Mouse (Mus musculus) mouse trophoblast stem cell (cell line): Measurements from ENCODE around the gene Gpa33.
"Not testable (repeated sequence)": the region's sequence is repeated elsewhere in the genome, so short reads cannot be mapped to it uniquely, and the experiment has no call there.

Source experiments
- in situ Hi-C, 2 experiments: fragments of 300-500 bp; cut with MseI, MboI; formaldehyde crosslinking; loops; 2 replicates in 1 of 2; 3 replicates in 1 of 2; pipeline ENCODE4 v1.15.1; 2025

The Gpa33 gene

DNA sequence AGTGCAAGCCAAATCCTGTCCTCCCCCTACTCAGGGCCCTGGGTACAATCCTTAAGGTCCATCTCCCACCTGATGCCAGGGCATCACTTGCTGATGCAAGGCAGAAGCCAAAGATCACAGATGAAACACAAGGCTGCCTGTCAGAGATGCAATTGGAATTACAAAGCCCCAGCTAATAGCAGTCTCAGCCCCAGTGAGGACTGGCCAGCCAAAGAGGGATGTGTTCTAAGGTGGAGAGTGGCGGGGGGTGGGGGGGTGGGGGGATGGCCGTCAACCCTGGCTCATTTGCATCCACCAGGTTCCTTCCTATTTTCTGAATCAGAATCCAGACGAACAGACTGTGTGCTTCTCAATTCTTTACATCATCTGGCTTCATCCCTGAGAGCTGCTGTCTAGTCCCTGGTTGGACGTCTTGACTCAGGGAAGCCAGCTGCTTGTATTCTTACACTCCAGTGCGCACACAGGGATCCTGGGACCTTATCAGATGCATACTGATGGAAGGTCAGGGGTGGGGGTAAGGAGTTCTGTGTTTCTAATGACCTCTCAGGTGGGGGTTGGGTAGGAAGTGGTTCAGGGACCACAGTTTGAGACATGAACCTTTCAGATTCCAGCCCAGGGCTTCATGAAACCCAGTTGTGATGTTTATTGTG lies 5.2 kb downstream of the Gpa33 start:
- in situ Hi-C loops, result no loop called here

DNA sequence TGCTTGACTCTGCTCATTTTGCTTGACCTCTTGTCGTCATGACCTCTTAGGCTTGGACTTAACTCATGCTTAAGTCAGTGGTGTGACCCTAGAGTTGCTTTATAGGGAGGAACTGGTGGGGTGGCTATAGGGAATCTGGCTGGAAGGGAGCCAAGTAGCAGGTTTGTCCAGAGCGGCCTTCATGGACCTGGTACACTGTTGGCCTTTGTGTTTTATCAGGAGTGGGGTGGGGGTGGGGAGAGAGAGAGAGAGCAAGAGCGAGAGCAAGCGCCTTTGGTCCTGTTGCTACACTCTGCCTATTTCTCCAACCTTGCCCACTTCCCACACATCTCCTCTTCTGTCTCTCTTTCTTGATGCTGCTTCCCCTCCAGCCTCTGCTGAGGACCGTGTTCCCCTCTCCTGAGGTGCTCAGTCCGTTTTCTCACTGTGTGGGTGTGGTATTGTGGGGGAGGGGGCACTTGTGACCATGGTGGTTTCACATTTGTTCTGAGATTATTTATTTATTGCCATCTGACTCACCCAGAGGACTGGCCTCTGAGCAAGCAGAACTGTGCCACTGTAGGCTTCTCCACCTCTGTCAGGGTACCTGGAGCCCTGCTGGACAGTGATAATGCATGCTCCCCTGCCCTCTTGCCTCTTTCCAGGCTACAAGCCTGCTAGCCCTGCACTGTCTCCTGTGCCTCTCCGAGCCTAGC lies 7.4 kb downstream of the Gpa33 start:
- in situ Hi-C loops, result no loop called here

DNA sequence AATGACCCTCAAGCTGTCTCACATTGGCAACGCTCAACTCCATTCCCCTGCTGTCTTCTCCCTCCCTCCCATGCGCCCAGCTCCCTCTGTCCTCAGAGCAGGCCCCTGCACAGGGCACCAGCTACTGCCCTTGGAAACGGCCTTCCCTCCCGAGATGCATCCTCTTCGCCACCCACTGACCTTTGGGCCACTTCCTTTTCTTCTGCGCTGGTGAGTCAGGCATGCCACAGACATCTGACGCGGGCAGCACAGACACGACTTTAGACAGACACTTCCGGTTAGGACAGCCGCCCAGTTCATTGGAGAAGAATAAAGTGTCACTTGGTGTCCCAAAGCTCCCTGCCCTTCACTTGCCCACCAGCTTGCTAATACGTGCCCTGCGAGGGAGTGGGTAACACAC lies 8.1 kb downstream of the Gpa33 start:
- in situ Hi-C loops, result no loop called here

DNA sequence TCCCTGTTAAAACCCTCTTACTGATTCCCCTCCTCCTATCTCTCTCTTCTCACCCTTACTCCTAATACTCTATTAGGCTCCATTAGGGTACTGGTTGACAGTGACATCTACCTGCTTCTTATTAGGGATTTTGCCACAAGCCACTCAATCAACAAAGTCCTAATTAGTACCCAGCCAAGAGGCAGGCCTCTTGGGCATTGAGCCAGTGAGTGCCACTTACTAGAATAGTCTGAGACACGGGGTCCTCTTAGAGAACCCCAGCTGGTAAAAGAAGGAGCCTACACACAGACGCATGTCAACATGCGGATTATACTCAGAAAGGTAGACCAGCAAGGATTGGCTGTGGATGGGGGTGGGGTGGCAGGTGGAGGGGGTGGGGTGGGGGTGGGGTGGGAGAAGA lies 9.1 kb downstream of the Gpa33 start:
- in situ Hi-C loops, result no loop called here

DNA sequence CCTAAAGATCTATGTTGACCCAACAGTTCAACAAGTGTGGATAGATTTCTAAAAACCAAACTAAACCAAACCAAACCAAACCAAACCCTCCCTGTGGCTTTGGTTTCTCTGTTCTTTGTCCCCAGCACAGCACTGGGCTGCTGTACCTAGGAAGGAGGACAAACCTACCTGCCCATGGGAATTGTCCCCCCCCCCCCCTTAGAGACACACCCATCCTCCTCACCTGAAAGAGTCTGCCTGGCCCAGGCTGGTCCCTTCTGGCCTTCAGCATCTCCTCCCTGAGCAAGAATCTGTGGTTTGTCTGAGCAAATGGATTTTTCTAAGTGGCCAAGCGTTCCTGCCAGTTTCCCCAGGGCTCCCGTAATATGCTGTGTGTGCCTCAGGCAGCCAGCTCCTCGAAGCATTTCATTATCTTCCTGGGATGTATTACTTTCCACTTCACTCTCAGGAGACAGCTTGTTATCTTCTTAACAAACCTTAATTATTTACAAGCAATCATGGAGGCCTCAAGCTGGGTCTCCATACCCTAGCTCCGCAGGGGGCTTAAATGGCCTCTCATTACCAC lies 9.7 kb downstream of the Gpa33 start:
- in situ Hi-C loops, result no loop called here

DNA sequence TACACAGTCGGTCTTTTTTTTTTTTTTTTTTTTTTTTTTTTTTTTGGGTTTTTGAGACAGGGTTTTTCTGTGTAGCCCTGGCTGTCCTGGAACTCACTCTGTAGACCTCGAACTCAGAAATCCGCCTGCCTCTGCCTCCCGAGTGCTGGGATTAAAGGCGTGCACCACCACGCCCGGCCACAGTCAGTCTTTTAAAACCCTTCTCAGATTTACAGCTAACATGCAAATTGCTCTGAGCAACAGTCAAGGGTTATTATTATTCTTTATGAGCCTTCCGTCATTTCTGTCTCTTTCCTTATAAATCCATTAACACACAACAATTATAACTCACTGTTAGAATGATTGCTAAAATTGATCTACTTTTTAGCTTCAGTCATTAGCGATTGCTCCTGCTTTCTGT lies 11.8 kb downstream of the Gpa33 start:
- in situ Hi-C loops, result not testable (repeated sequence)

DNA sequence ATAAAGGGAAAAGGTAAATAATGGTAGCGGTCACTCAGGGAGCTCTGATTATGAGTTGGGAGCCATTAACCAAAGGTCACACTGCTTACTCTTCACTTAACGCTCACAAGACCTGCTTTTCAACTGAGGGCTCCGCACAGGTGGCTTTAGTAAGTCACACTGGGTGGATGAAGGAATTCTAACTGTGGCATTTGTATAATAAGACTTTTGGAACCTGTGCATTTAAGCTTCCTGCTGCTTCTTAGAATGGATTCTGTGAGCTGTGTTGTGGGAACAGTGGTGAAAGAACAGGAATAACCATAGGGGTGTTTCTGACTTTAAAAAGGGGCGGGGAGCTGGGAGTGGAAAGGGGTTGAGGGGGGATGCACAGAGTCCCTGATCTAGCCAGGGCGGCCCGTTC lies 12.3 kb downstream of the Gpa33 start:
- in situ Hi-C loops, result no loop called here

DNA sequence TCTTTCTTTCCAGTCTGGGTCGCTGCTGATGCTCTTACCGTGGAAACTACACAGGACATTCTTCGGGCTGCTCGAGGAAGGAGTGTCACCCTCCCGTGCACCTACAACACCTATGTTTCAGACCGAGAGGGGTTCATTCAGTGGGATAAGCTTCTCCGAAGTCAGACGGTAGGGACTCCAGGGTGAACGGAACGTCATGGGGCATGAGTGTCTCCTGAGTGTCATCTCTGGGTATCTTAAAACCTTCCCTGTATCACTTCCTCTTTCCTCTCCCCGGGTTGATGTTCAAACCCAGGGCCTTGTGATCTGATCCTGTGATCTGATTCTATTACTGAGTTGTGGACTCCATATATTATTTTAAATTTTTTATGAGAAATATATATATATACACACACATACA lies 16.6 kb downstream of the Gpa33 start:
- in situ Hi-C loops, result no loop called here

DNA sequence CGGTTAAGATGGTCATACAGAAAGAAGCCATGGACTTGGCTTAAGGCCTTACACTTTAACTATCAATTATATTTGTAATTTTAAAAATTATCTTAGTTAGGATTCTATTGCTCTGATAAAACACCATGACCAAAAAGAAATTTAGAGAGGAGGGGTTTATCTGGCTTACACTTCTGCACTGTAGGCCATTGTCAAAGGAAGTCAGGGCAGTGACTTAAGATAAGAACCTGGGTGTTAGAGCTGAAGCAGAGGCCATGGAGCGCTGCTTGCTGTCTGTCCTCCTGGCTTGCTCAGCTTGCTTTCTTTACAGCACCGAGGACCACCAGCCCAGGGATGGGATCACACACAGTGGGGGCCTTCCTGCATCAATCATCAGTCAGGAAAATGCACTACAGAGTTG lies 17.6 kb downstream of the Gpa33 start:
- in situ Hi-C loops, result no loop called here

DNA sequence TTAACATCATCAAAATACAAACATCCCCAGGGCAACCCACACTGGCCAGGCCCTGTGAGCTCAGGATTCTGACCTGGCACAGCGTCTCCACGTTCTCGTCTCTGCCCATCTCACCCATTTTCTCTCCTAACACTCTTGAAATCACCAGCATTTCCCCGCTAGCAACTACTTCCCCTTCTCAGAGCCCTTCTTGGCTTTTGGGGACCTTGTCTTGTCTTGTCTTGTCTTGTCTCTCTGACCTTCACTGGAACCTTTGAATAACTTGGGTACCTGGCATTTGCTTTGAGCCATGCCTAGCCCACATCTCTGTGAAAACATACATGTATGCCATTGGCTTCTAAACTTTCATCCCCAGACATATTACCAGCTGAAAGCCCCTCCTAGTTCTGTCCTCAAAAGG lies 19.4 kb downstream of the Gpa33 start:
- in situ Hi-C loops, result no loop called here

DNA sequence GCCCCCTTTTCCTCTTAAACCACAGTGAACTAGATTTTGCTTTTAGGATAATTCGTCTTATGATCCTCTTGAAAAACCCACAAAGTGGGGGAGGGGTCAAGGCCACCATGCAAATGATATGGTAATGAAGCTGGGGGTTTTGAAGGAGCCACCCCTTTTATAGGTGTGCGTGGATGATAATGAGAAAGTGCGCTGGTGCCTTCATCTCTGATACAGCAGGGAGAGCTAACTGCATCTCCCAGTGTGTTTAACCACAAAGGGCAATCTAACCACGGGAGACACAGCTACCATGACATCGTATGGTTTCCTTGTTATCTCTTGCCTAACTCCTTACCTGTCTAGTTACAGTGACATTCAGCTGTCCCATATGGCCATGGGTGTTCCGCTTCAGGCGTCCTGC lies 20.0 kb downstream of the Gpa33 start:
- in situ Hi-C loops, result loop anchor here (5.0 to 10.0 kb wide), 5 partner anchors 145 to 373 kb away; partner anchors contain the start of gene Pou2f1 (in 2 of the 2)

DNA sequence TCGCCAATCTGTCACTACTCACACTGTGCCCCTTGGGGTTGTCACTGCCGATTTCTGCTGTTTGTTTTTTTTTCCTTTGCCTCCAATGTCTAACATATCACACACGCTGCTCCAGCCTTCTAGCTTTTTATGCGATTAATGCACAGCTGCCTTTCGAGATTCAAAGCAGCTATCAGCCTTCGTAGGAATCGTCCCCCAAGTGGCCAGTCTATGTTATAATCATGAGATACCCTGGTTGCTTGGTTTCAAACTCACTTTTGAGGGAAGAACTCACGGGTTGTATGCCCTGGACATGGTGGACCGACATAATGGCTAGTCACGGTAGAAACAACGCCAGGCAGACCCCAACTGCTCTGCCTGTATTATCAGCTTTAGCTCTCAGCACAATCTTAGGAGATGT lies 21.3 kb downstream of the Gpa33 start:
- in situ Hi-C loops, result loop anchor here (5.0 to 10.0 kb wide), 5 partner anchors 147 to 374 kb away; partner anchors contain the start of gene Pou2f1 (in 2 of the 2)

DNA sequence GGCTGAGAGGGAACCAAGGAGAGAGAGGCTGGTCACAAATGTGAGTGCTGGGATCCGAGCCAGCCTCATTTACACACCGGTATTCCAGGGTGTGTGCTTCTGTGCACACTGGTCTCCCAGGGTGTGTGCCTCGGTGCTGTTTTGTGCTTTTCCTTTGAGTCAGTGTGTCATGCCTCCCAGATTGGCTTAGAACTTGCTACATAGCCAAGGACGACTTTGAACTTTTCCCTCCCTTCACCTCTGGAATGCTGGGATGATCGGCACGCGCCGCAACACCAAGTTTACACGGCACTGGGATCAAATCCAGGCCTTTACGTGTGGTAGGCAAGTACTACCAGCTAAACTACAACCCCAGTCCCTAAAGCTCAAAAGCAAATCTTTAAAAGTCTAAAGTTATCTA lies 22.0 kb downstream of the Gpa33 start:
- in situ Hi-C loops, result loop anchor here (5.0 to 10.0 kb wide), 5 partner anchors 147 to 375 kb away; partner anchors contain the start of gene Pou2f1 (in 2 of the 2)

DNA sequence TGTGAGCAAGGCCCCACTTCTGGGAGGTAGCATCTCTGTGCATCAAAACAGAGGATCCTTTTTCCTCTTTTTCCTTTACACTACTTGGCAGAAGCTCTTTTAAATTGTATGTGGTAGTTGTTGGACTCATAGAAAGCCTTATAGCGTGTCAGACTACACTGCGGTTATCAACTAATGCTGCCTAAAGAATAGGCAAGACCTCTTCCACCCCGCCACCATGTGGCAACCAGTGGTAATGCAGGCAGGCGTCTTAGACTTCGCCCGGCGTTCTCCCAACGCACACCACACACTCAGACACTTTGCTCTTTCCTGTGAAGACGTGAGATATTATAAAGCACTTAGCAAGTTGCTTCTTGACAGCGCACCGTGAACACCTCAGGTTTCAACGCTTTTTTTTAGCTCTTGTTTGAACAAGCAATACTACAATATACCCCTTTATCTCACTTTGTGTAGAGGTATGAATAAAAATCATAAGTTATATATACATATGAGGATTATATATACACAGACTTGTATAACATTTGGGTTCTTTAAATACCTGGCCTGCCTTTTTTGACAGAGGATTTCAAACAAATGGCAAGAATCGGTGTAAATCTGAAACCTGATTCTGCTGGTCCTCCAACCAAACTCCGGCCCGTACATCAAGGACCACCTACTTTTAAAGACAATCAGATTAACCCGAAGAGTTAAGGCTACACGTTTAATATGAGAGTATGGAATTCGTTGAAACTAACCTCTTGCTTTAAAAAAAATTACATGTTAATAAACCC lies 23.5 kb downstream of the Gpa33 start:
- in situ Hi-C loops, result loop anchor here (5.0 to 10.0 kb wide), 5 partner anchors 149 to 376 kb away; partner anchors contain the start of gene Pou2f1 (in 2 of the 2)

DNA sequence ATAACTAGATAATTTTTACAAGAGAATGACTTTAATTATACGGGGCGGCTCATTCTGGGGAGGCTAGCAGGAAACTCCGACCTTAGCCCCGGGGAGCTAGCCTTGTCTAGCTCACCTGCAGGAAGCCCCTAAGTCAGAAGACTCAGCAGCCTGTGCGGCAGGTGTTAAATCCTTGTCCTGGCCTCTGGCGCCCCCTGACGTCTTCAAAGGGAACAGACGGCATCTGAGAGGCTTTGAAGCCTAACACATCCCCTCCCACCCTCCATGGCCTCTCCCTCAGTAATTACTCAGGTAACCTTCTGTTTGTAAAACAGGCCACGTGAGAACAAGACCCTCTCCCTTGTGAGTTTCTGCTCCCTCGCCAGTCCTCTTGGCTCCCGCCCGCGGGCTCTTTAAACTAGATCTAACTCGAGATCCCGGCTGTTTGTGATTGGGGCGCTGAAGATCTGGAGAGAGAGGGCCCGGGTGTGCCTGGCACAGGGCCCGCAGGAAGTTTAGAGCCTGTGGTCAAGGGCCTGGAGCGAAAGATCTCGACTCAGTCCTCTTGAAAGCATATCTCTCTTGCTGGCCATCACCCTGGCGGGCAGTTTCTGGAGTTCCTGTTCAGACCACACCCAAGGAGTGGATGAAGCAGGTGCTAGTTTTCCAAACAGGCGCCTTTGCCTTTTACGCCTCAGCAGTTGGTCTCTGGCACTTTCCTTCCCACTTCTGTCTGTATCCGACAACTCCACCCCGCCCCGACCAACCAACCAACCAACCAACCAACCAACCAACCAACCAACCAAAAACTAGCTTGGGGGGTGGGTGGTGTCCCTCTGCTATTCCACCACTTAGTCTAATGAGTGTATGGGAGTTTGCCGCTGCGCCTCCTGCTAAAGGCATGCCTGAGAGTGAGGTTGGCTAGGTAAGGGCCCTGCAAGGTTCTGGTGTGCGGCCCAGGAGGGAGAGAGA lies 24.4 kb downstream of the Gpa33 start:
- in situ Hi-C loops, result loop anchor here (5.0 to 10.0 kb wide), 5 partner anchors 150 to 377 kb away; partner anchors contain the start of gene Pou2f1 (in 2 of the 2)

DNA sequence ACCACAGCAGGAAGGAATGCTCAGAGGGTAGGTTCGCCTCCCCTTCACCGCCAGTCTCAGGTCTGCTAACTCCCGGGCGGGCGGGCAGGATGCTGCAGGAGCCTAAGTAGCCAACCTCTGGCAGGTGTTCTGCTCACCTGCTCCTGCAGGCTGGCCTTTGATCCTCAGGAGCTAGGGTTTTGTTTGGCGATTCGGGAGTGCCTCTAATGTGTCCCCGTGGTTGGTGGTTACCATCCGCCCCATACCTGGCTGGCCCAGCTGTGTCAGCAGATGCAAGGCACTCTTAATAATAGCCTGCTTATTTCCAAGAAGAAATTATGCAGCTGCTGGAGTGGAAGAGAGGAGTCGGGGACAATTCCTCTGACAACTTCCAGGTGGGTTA lies 25.1 kb downstream of the Gpa33 start:
- in situ Hi-C loops, result loop anchor here (10.0 kb wide), 3 partner anchors 150 to 310 kb away; partner anchors contain the start of gene Pou2f1 (in 2 of the 2)

DNA sequence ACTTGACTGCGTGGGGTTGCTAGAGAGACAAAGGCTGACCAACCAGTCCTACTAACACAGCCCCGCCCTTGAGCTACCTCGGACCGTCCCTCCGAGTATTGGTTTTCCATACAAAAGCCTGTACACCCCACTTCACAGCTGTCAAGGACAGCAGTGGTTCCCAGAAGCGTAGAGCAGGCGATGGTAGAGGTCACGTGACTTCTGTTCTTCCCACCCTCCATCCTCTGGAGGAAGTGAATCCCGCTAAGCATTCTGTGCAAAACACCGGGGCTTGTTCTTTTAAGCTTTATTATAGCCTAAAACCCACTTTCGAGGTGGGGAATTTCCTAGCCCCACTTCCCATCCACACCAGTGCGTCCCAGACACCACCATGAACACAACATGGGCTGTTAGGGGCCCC lies 27.7 kb downstream of the Gpa33 start:
- in situ Hi-C loops, result loop anchor here (10.0 kb wide), 3 partner anchors 153 to 313 kb away; partner anchors contain the start of gene Pou2f1 (in 2 of the 2)

DNA sequence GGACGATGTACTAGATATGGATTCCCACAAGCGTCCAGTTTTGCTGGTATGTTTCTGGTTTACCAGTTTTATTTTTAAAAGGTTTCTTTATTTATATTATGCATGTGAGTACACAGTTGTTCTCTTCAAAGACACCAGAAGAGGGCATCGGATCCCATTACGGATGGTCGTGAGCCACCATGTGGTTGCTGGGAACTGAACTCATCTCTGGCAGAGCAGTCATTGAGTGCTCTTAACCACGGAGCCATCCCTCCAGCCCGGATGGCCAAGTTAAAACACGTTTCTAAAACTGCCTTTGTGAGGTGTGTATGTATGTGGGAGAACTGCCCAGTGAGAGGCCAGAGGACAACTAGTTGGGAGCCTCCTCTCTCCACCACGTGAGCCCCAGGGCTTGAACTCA lies 28.6 kb downstream of the Gpa33 start:
- in situ Hi-C loops, result loop anchor here (10.0 kb wide), 3 partner anchors 154 to 314 kb away; partner anchors contain the start of gene Pou2f1 (in 2 of the 2)

DNA sequence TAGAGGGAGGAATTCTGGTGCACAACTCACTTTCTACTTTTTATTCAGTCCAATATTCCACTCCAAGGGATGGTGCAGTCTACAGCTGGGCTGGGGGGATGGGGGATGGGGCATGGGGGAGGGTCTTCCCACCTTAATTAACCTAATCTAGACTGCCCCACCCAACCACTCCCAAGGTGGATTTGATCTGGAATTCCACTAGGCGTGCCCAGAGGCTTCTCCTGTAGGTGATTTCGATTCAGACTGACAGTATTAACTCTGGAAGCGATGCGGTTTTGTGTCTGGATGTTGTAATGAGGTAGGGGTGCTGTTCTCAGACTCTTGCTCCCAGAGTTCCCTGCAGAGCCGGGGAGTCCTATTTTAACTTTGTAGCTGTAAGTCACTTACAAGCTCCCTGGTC lies 30.1 kb downstream of the Gpa33 start:
- in situ Hi-C loops, result loop anchor here (5.0 to 10.0 kb wide), 3 partner anchors 157 to 205 kb away; no protein-coding TSS in a partner anchor
